Mouse (Mus musculus) bone marrow macrophage, adult 2 months (primary cell): ENCODE data around the gene Pex5.

Source experiments
- CTCF ChIP-seq: IDR thresholded peaks from 2 replicates; pipeline ENCODE4 v1.5.1; 2012; ENCODE audit warnings: low read depth, mild to moderate bottlenecking, low read length, moderate library complexity
- POLR2A ChIP-seq: IDR thresholded peaks from 2 replicates; pipeline ENCODE4 v1.6.1; 2012; ENCODE audit warnings: mild to moderate bottlenecking, low read depth, low read length, borderline replicate concordance

- TF ChIP-seq CTCF (no peak), POLR2A (no peak)
These were observed 31.6 kb upstream of the Pex5 start for GRCm38 (mm10) chr6:124446459-124446858.
